Mouse (Mus musculus) Patski (cell line): ENCODE measurements around the gene Adam19. TPM values are rescaled to one million over a fixed set of nuclear protein-coding genes. Genes with fewer than 3 reads are reported as not detected.
A peak's percentile ranks its signal among the peaks of the same experiment; 100 is the strongest.

Experiments
- ATAC-seq: fragments of 100-300 bp; one replicate; pipeline ENCODE4 v1.8.0; 2021
- CTCF ChIA-PET: fragments of 350-600 bp; sonication (Branson Sonifier 250); formaldehyde crosslinking; loops from one replicate; lab custom pipeline; 2022; ENCODE audit warnings: inconsistent platforms; lab: Charles Lee
- POLR2A ChIA-PET: fragments of 350-600 bp; sonication (Branson Sonifier 250); formaldehyde crosslinking; loops from one replicate; lab custom pipeline; 2022; ENCODE audit warnings: antibody characterized with exemption, inconsistent platforms; lab: Charles Lee
- DNase-seq: peaks from one replicate; pipeline ENCODE4 v3.0.0-alpha.2; 2011; ENCODE audit warnings: low read depth, low spot score
- H3K27me3 ChIP-seq: fragments of 371-371 bp; one replicate; pipeline ENCODE4 v1.5.1; 2021
- CTCF ChIP-seq: fragments of 100-300 bp; IDR thresholded peaks from one replicate; pipeline ENCODE4 v1.5.1; 2021
- in situ Hi-C: fragments of 300-500 bp; cut with MboI; formaldehyde crosslinking; loops from 3 replicates; pipeline ENCODE4 v1.11.1; 2018; ENCODE audit warnings: low pct_unique_long_range_greater_than_20kb, mixed read lengths
- polyA plus RNA-seq: library from polyadenylated mRNA; unstranded; gene quantifications from one replicate; pipeline ENCODE4 v1.2.3, GENCODE M21; 2021

The Adam19 gene
- polyA plus RNA-seq, 1 experiment from 2014 or later: 0.08 TPM

GRCm38 (mm10) chr11:46122875-46123274 is 67.1 kb downstream of the Adam19 start:
- no peaks in the 10 kb centered on the region for H3K27me3 ChIP-seq
- DNase-seq: no peak
- in situ Hi-C loops: no loop called here
- ChIA-PET POLR2A (no interaction called here), CTCF (no interaction called here)
- no peak for TF ChIP-seq CTCF
- no peak for ATAC-seq

GRCm38 (mm10) chr11:46123328-46123866 is 67.6 kb downstream of the Adam19 start:
- no peaks in the 10 kb centered on the region for H3K27me3 ChIP-seq
- in situ Hi-C loops: no loop called here
- ChIA-PET CTCF (no interaction called here), POLR2A (interaction anchor here (0.6 kb wide), 1 partner anchor 30 kb away, joined by 4 read pairs; no protein-coding TSS in a partner anchor)
- ATAC-seq (no peak), DNase-seq (no peak)
- TF ChIP-seq CTCF: no peak

DNA sequence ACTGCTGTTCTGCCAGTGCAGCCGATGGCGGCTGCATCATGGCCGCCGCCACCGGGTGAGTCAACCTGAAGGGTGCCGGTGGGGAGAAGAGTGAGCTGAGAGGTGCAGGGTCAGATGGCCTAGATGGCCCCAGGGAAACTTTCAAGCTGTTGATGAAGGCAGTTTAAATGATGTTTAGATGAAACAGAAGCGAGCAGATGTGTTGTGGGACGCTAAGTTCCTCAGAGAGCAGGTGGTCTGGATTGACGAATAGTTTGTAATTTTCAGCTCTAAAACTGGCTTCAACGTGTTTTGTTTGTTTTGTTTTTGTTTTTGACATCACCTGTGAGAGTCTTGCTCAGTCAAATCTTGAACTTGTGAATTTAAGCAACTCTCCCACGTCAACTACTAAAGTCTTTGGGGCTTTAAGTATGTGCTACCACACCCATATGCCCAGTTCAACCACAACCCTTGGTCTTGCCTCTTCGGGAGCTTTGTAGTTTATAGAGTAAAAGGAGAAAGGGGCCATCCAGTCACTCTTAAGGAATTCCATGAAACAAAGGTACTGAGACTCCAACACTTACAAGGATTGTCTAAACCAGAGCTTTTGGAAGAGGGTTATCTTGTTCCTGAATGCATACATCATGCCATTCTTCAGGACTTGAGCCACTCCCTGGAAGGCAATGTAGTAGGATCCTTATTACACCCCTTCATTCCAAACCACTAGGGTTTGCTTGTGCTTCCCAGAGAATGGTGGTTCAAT is 69.5 kb downstream of the Adam19 start:
- in situ Hi-C loops: no loop called here
- no peaks in the 10 kb centered on the region for H3K27me3 ChIP-seq
- no peak for TF ChIP-seq CTCF
- ATAC-seq (no peak), DNase-seq (no peak)
- POLR2A ChIA-PET: no interaction called here
- CTCF ChIA-PET: no interaction called here

GRCm38 (mm10) chr11:46125835-46126229 is 70.0 kb downstream of the Adam19 start:
- DNase-seq (no peak), ATAC-seq (no peak)
- POLR2A ChIA-PET: no interaction called here
- TF ChIP-seq CTCF: no peak
- in situ Hi-C loops: no loop called here
- CTCF ChIA-PET: no interaction called here
- H3K27me3 ChIP-seq: no peaks in the 10 kb centered on the region

- ChIA-PET POLR2A (no interaction called here), CTCF (no interaction called here)
- H3K27me3 ChIP-seq: no peaks in the 10 kb centered on the region
- no peak for TF ChIP-seq CTCF
- DNase-seq: no peak
- ATAC-seq: no peak
- in situ Hi-C loops: no loop called here
These were observed 70.5 kb downstream of the Adam19 start for GRCm38 (mm10) chr11:46126317-46126716.

DNA sequence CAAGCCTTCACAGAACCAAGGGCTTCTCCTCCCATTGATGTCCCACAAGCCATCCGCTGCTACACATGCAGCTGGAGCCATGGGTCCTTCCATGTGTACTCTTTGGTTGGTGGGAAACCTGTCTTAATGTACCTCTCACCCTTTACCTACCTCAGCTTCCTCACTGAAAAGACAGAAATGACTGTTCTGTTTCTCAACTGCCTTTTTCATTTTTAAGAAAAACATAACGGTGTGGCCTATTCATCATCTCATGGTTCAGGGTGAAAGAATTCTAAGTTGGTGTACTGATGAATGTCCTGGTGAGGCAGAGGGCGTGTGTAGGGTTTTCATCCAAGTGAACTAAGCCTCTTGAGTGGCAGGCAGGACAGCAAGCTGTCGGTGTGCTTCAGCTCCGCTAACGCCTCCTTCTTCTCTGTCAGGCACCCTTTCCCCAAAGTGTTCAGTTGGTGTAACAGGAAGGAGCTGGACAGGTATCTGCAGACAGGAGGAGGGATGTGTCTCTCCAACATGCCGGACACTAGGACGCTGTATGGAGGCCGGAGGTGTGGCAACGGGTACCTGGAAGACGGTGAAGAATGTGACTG is 71.1 kb downstream of the Adam19 start:
- in situ Hi-C loops: no loop called here
- no peak for TF ChIP-seq CTCF
- H3K27me3 ChIP-seq: no peaks in the 10 kb centered on the region
- DNase-seq: no peak
- ATAC-seq: no peak
- ChIA-PET CTCF (interaction anchor here (1.1 kb wide), 1 partner anchor 110 kb away, joined by 4 read pairs; no protein-coding TSS in a partner anchor), POLR2A (no interaction called here)

GRCm38 (mm10) chr11:46127621-46128547 is 72.1 kb downstream of the Adam19 start:
- ATAC-seq (peak; percentile 21), DNase-seq (no peak)
- in situ Hi-C loops: no loop called here
- no peaks in the 10 kb centered on the region for H3K27me3 ChIP-seq
- POLR2A ChIA-PET: no interaction called here
- TF ChIP-seq CTCF: no peak
- CTCF ChIA-PET: interaction anchor here (1.1 kb wide), 1 partner anchor 111 kb away, joined by 4 read pairs; no protein-coding TSS in a partner anchor

DNA sequence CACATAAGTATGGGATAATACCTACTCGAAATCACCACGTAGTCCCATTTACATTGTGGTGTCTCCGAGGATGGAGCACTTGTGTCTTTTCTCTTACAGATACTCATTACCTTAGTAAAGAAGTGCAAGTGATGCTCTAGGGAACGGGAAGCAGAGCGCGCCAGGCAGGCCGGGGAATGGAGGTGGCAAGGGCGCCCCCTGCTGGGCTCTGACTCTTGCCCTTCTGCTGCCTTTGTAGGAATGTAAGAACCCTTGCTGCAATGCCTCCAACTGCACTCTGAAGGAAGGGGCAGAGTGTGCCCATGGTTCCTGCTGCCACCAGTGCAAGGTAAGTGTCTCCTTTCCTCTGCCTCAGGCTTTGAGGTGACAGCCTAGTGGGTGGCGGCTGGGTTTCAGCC is 72.8 kb downstream of the Adam19 start:
- in situ Hi-C loops: no loop called here
- no peaks in the 10 kb centered on the region for H3K27me3 ChIP-seq
- ATAC-seq: no peak
- DNase-seq: no peak
- no peak for TF ChIP-seq CTCF
- POLR2A ChIA-PET: no interaction called here
- CTCF ChIA-PET: no interaction called here

DNA sequence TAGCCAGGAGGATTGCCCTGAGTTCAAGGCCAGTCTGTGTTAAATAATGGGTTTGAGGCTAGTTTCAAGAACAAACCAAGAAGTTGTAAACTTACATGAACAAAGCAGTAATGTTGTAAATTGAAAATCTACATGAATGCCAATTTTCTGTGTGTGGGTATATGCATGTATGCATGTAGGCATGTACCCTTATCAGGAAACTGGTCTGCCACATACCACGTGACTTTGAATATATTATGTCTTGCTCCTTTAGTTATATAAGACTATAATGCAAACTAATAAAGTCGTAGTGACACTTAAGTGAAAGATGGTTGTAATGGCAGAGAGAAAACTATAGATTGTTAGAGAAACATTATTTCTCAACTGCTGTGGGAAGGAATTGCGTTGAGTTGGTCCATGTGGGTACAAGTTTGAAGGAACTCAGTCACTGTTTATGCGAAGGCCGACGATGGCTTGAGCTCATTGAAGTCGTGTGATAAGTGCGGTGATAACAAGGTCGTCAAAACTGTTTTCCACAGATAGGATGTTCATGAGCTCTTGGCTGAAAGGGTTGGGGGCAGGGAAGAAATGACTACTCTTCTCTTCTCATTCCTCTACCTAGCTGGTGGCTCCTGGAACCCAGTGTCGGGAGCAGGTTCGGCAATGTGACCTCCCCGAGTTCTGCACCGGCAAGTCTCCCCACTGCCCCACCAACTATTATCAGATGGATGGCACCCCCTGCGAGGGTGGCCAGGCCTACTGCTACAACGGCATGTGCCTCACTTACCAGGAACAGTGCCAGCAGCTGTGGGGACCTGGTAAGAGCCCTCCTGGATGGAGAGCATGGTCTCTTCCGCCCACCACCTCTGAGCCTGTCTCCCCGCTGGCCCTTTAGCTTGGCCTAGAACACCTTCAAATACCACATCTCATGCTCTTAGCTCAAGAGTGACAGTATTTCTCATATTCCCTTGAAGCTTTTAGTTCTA is 75.5 kb downstream of the Adam19 start:
- TF ChIP-seq CTCF: no peak
- in situ Hi-C loops: no loop called here
- POLR2A ChIA-PET: no interaction called here
- ATAC-seq (no peak), DNase-seq (no peak)
- no peaks in the 10 kb centered on the region for H3K27me3 ChIP-seq
- CTCF ChIA-PET: interaction anchor here (1.1 kb wide), 1 partner anchor 84 kb away, joined by 3 read pairs; no protein-coding TSS in a partner anchor
